8 mouse cellular contexts compared by ENCODE assay signal in the genomic region with DNA sequence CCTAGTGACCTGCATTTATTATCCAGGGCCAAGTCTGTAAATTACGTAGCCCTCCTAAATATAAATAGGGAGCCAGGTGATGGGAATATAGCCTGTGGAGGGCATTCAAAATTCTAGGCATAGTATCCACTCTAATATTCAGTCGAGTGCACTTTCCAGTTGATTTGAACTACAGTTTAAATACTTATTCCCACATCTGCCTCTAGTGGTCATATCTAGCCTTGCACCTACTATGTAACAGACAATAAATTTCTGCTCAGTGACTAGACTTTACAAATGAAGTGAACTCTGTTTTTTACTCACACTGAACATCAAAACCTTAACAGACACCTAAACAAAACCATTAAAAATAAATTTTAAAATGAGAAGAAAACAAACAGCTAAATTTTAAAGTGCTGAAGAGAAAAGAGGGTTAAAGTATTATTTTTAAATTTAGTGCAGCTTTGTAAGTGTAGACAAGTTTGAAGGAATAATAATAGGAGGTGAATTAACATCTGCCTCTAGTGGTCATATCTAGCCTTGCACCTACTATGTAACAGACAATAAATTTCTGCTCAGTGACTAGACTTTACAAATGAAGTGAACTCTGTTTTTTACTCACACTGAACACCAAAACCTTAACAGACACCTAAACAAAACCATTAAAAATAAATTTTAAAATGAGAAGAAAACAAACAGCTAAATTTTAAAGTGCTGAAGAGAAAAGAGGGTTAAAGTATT. TPM values are rescaled to one million over a fixed set of nuclear protein-coding genes. Genes with fewer than 3 reads are reported as not detected.
DNase-seq lines count a peak whose midpoint lies in the region; ATAC-seq and TF ChIP-seq lines count a peak whose summit lies in the region.
"Not testable (repeated sequence)": the region's sequence is repeated elsewhere in the genome, so short reads cannot be mapped to it uniquely, and the experiment has no call there.

No protein-coding gene starts in this region.

- H3K9ac ChIP-seq in forebrain, postnatal 0 days; liver, embryonic 14.5 days (replicated peaks): not testable (repeated sequence)

- not testable (repeated sequence) for TF ChIP-seq EP300 in liver, embryonic 14.5 days (IDR thresholded peaks at IDR 0.05; ENCODE audit: low read depth)

- not testable (repeated sequence) for H3K4me2 ChIP-seq in forebrain, postnatal 0 days (ENCODE audit: low read depth); liver, embryonic 14.5 days (ENCODE audit: low read depth)

- H3K36me3 ChIP-seq in E14TG2a.4 (ENCODE audit: insufficient read depth, low read length); forebrain, postnatal 0 days (ENCODE audit: insufficient read depth); liver, embryonic 14.5 days (replicated peaks; ENCODE audit: control insufficient read depth, insufficient read depth, low read depth); splenic B cell, adult 2 months (ENCODE audit: control insufficient read depth, insufficient read depth, low read length, poor library complexity, severe bottlenecking): not testable (repeated sequence)

- peak; percentile 29 for TF ChIP-seq CTCF in E14TG2a.4 (conservative IDR thresholded peaks at IDR 0.05; ENCODE audit: low read length)
- TF ChIP-seq CTCF in forebrain, postnatal 0 days (IDR thresholded peaks at IDR 0.05; ENCODE audit: low read depth): peak; percentile 33; the same call in 1 of the 2 replicates
- peak; percentile 41; the same call in 1 of the 2 replicates for TF ChIP-seq CTCF in liver, embryonic 14.5 days (IDR thresholded peaks at IDR 0.05; ENCODE audit: low read depth)

- not testable (repeated sequence) for H3K4me3 ChIP-seq in E14TG2a.4 (replicated peaks; ENCODE audit: low read length); forebrain, postnatal 0 days (ENCODE audit: low read depth, low read length); liver, embryonic 14.5 days (ENCODE audit: insufficient read depth in 1 of 2, low read depth in 2 of 2, low read length in 2 of 2)

- not testable (repeated sequence) for H3K27me3 ChIP-seq in E14TG2a.4 (ENCODE audit: insufficient read depth, low read length); forebrain, postnatal 0 days (ENCODE audit: insufficient read depth, low read length); liver, embryonic 14.5 days (ENCODE audit: control insufficient read depth, insufficient read depth, low read length); splenic B cell, adult 2 months (ENCODE audit: control insufficient read depth, insufficient read depth, low read length, poor library complexity, severe bottlenecking)

- not testable (repeated sequence) for H3K27ac ChIP-seq in forebrain, postnatal 0 days (ENCODE audit: low read depth, low read length); liver, embryonic 14.5 days

- H3K9me3 ChIP-seq in E14TG2a.4 (ENCODE audit: low read length); forebrain, postnatal 0 days (ENCODE audit: low read length); liver, embryonic 14.5 days (ENCODE audit: control insufficient read depth, low read length): not testable (repeated sequence)

- ATAC-seq in forebrain, postnatal 0 days: not testable (repeated sequence)
- ATAC-seq in hematopoietic stem cell, adult 5-6 weeks (replicated peaks in 1 of 2; ENCODE audit: insufficient read depth in 1 of 2, low FRiP score in 2 of 2, low TSS enrichment in 1 of 2, low read depth in 1 of 2, poor library complexity in 2 of 2, severe bottlenecking in 2 of 2): peak; percentile 71 to 75; a peak in 3 of 4 replicates
- peak; percentile 55; the same call in 1 of the 2 replicates for ATAC-seq in liver, embryonic 14.5 days (ENCODE audit: insufficient read depth)
- ATAC-seq in megakaryocyte progenitor cell, adult 5-6 weeks (replicated peaks; ENCODE audit: poor library complexity): peak; percentile 94

- not testable (repeated sequence) for H3K4me1 ChIP-seq in E14TG2a.4 (replicated peaks; ENCODE audit: low read depth, low read length); forebrain, postnatal 0 days (ENCODE audit: insufficient read depth); liver, embryonic 14.5 days (replicated peaks; ENCODE audit: control insufficient read depth in 2 of 2, insufficient read depth in 2 of 2, low read length in 1 of 2)

- peak; percentile 17 to 36 for DNase-seq in cerebellum, postnatal 10 days
- DNase-seq in forebrain, postnatal 0 days; liver, embryonic 14.5 days (ENCODE audit: low read depth in 3 of 3, low spot score in 3 of 3): not testable (repeated sequence)
- DNase-seq in kidney, postnatal 10 days: peak; percentile 7
- DNase-seq in splenic B cell, adult 2 months (ENCODE audit: low read depth, low spot score): peak; percentile 4

- WGBS in forebrain, postnatal 0 days: 86% methylated on average over 2 of the region's 2 CpGs
- 58% methylated on average over 2 of the region's 2 CpGs for WGBS in liver, embryonic 14.5 days (ENCODE audit: insufficient replicate concordance)

RNA-seq across cellular contexts. Expression of a gene that starts 24.4 kb away (rescaled TPM):
- total RNA-seq in forebrain, postnatal 0 days (2014; rRNA removed): 16.3 and 24.8 TPM in 2 replicates
- polyA plus RNA-seq in forebrain, postnatal 0 days (2015; fragmentation: Nextera tagmentation; extraction: Ambion mirVana): 9.0 and 13.5 TPM in 2 replicates
- total RNA-seq in hematopoietic stem cell, adult 5-6 weeks (2017): 51.6 and 66.0 TPM in 2 replicates
- polyA plus RNA-seq in liver, embryonic 14.5 days (2012; rRNA removed): 15.2 and 18.8 TPM in 2 replicates
- 12.5 and 14.4 TPM in 2 replicates for polyA plus RNA-seq in liver, embryonic 14.5 days (2014; fragmentation: Nextera tagmentation; extraction: Ambion mirVana)
- 38.8 and 44.3 TPM in 2 replicates for total RNA-seq in megakaryocyte progenitor cell, adult 5-6 weeks (2015)
- total RNA-seq in megakaryocyte progenitor cell, adult 5-6 weeks (2017): 38.9 and 49.8 TPM in 2 replicates
